18 mouse cellular contexts compared by ENCODE assay signal in the genomic region with DNA sequence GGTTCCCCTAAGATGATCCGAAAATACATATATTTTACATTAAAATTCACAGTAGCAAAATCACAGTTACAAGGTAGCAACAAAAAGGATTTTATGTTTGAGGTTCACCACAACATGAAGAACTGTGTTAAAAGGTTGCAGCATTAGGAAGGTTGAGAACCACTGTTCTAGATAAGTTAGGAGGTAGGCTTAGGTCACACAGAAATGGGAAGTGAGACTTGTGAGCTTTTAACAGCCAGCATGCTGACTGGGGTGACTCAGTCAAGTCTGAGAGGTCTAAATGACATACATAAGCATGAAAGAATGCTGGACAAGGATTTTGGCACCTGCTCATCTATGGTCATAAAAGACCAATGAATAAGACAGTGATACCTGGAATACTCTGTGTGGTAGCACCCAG.
A peak's percentile ranks its signal among the peaks of the same experiment; 100 is the strongest.
DNase-seq lines count a peak whose midpoint lies in the region; ATAC-seq lines count a peak whose summit lies in the region.
"Had no signal": no experiment of that assay in that cellular context is flagged by ENCODE, and none has a peak within 500 bp of the region (broad histone marks: within the 10 kb centered on the region; RNA-seq: fewer than 3 reads in every experiment).

No protein-coding gene starts in this region.

- peak; percentile 92 for ATAC-seq in granulocyte monocyte progenitor cell, adult 5-6 weeks (replicated peaks; ENCODE audit: poor library complexity, severe bottlenecking)
- ATAC-seq: forebrain, embryonic 14.5 days had no signal

- intact Hi-C loops in left cerebral cortex, postnatal 25 days (cut with DNase I), result no loop called here

- no peaks in the 10 kb centered on the region for H3K36me3 ChIP-seq in splenic B cell, adult 2 months (ENCODE audit: control insufficient read depth, insufficient read depth, low read length, poor library complexity, severe bottlenecking)
- H3K36me3 ChIP-seq: embryonic facial prominence, embryonic 15.5 days; forebrain, embryonic 10.5 days; hindbrain, embryonic 15.5 days had no signal

- H3K27me3 ChIP-seq in splenic B cell, adult 2 months (ENCODE audit: control insufficient read depth, insufficient read depth, low read length, poor library complexity, severe bottlenecking), result no peaks in the 10 kb centered on the region
- H3K27me3 ChIP-seq: embryonic facial prominence, embryonic 15.5 days; hindbrain, embryonic 15.5 days had no signal

- DNase-seq in 3T3-L1 (ENCODE audit: low read depth, low spot score) (peak; percentile 35), A20 (ENCODE audit: low read depth, low spot score) (peak; percentile 41)
- DNase-seq in splenic B cell, adult 2 months (ENCODE audit: low read depth, low spot score), result peak; percentile 7
- DNase-seq in lung, postnatal 4 days, result no peak
- no peak for DNase-seq in left cerebral cortex, postnatal 25 days (ENCODE audit: low spot score in 2 of 2)
- DNase-seq: adrenal gland, adult 2 months; adrenal gland, postnatal 25 days; cerebellum, adult 2 months; cerebellum, postnatal 10 days; embryo, embryonic 11 days; gastrocnemius, adult 2 months; gastrocnemius, postnatal 25 days; heart, adult 11 months had no signal

Comparison
In these comparisons a context has a peak if more than half of its experiments do, and no peak if none do; other contexts are left out.
1. DNase-seq: peak in 3T3-L1 (single experiment), A20 (single experiment) and splenic B cell, adult 2 months (single experiment); none in lung, postnatal 4 days (0 of 2) and left cerebral cortex, postnatal 25 days (0 of 2).